Mouse (Mus musculus) thymus, adult 2 months (tissue): ENCODE results near the gene Neb.

ENCODE experiments used
- CTCF ChIP-seq: fragments of 200-500 bp; IDR thresholded peaks from 2 replicates; pipeline ENCODE4 v1.5.1; 2012; ENCODE audit warnings: mild to moderate bottlenecking, control low read depth, low read length, moderate library complexity, borderline replicate concordance; ENCODE audit not compliant: control insufficient read depth, poor library complexity, insufficient read depth; ENCODE audit errors: extremely low read depth
- POLR2A ChIP-seq: fragments of 200-500 bp; IDR thresholded peaks from 2 replicates; pipeline ENCODE4 v1.6.1; 2012; ENCODE audit warnings: mild to moderate bottlenecking, low read length, control low read depth, moderate library complexity; ENCODE audit not compliant: control insufficient read depth, poor library complexity, insufficient read depth; ENCODE audit errors: extremely low read depth

- TF ChIP-seq POLR2A = no peak
- no peak for TF ChIP-seq CTCF
Measured at GRCm38 (mm10) chr2:52371066-52371465, 7.2 kb downstream of the Neb start.
